Mouse (Mus musculus) small intestine, adult 2 months (tissue): ENCODE results near the gene Nfam1.

Experiments
- CTCF ChIP-seq: fragments of 200-500 bp; IDR thresholded peaks from 2 replicates; pipeline ENCODE4 v1.5.1; 2012; ENCODE audit warnings: low read depth, mild to moderate bottlenecking, control low read depth, inconsistent platforms, low read length, moderate library complexity, mixed read lengths; ENCODE audit not compliant: insufficient replicate concordance, insufficient read length; ENCODE audit errors: extremely low read depth
- POLR2A ChIP-seq: fragments of 200-500 bp; IDR thresholded peaks from 2 replicates; pipeline ENCODE4 v1.6.1; 2012; ENCODE audit warnings: low read depth, mild to moderate bottlenecking, control low read depth, inconsistent platforms, low read length, moderate library complexity

- no peak for TF ChIP-seq CTCF
- no peak for TF ChIP-seq POLR2A
These were observed 53.6 kb downstream of the Nfam1 start for GRCm38 (mm10) chr15:82979531-82979930.
